35 mouse cellular contexts compared by ENCODE assay signal in genomic region chr10:118178735-118179151, GRCm38 (mm10). TPM values are rescaled to one million over a fixed set of nuclear protein-coding genes. Genes with fewer than 3 reads are reported as not detected.
DNase-seq lines count a peak whose midpoint lies in the region; ATAC-seq and TF ChIP-seq lines count a peak whose summit lies in the region.
"Had no signal": no experiment of that assay in that cellular context is flagged by ENCODE, and none has a peak within 500 bp of the region (broad histone marks: within the 10 kb centered on the region; RNA-seq: fewer than 3 reads in every experiment).

No protein-coding gene starts in this region.

- in situ Hi-C loops in CH12.LX (cut with MboI; ENCODE audit: low pct_ligation_motif_present, low pct_unique_long_range_greater_than_20kb, low sequenced_read_pairs) = no loop called here

- no peak for TF ChIP-seq RAD21 in CH12.LX (IDR thresholded peaks at IDR 0.05; ENCODE audit: low read depth, low read length)

- dilution Hi-C loops in CH12.LX (cut with MboI; ENCODE audit: extremely low pct_ligation_motif_present, extremely low pct_unique_long_range_greater_than_20kb, low sequenced_read_pairs) = no loop called here

- TF ChIP-seq EP300 in CH12.LX (IDR thresholded peaks at IDR 0.05; ENCODE audit: low read length) = no peak

- H3K27ac ChIP-seq in CH12.LX (ENCODE audit: insufficient read depth, low read depth) = no peak overlapping the region
- H3K27ac ChIP-seq: embryonic facial prominence, embryonic 12.5 days; heart, adult 2 months; heart, embryonic 13.5 days; limb, embryonic 12.5 days; midbrain, embryonic 10.5 days; neural tube, embryonic 12.5 days had no signal

- no peak overlapping the region for H3ac ChIP-seq in myocyte (ENCODE audit: control insufficient read depth, insufficient read length)

- intact Hi-C loops in left cerebral cortex, postnatal 25 days (cut with DNase I) = no loop called here

- no peaks in the 10 kb centered on the region for H3K79me2 ChIP-seq in CH12.LX (replicated peaks; ENCODE audit: control insufficient read depth, extremely low read depth, insufficient read depth, poor library complexity, severe bottlenecking)
- no peaks in the 10 kb centered on the region for H3K79me2 ChIP-seq in myocyte (ENCODE audit: control insufficient read depth, insufficient read depth)

- ATAC-seq in granulocyte monocyte progenitor cell, adult 5-6 weeks (replicated peaks; ENCODE audit: poor library complexity, severe bottlenecking) = peak; percentile 97
- ATAC-seq: activated CD4-positive, CD25-positive, alpha-beta regulatory T cell, adult 4 months; forebrain, embryonic 14.5 days; hindbrain, embryonic 16.5 days; midbrain, embryonic 16.5 days had no signal

- H3K36me3 ChIP-seq in CH12.LX (replicated peaks in 1 of 2; ENCODE audit: control insufficient read depth in 1 of 2, insufficient read depth in 1 of 2, low read length in 1 of 2) = no peaks in the 10 kb centered on the region
- H3K36me3 ChIP-seq in myocyte (ENCODE audit: control insufficient read depth, insufficient read depth) = no peaks in the 10 kb centered on the region
- H3K36me3 ChIP-seq: embryonic facial prominence, embryonic 12.5 days; heart, embryonic 13.5 days; limb, embryonic 12.5 days; midbrain, embryonic 10.5 days; neural tube, embryonic 12.5 days had no signal

- TF ChIP-seq CTCF in CH12.LX (conservative IDR thresholded peaks at IDR 0.05 in 1 of 2, IDR thresholded peaks at IDR 0.05 in 1 of 2; ENCODE audit: low read depth in 2 of 2, low read length in 2 of 2) = no peak

- no peaks in the 10 kb centered on the region for H3K9me3 ChIP-seq in CH12.LX (replicated peaks; ENCODE audit: low read length)
- H3K9me3 ChIP-seq: embryonic facial prominence, embryonic 12.5 days; heart, embryonic 13.5 days; limb, embryonic 12.5 days; midbrain, embryonic 10.5 days; neural tube, embryonic 12.5 days had no signal

- H3K9ac ChIP-seq in CH12.LX (ENCODE audit: insufficient read depth, low read depth) = no peak overlapping the region
- H3K9ac ChIP-seq: embryonic facial prominence, embryonic 12.5 days; heart, embryonic 13.5 days; limb, embryonic 12.5 days; neural tube, embryonic 12.5 days had no signal

- TF ChIP-seq POLR2A in CH12.LX (IDR thresholded peaks at IDR 0.05; ENCODE audit: low read depth, low read length) = no peak
- no peak for TF ChIP-seq POLR2A in myocyte (IDR thresholded peaks at IDR 0.05; ENCODE audit: insufficient read length, low read depth)

- peak; percentile 87 for DNase-seq in 416B (ENCODE audit: low read depth)
- peak; percentile 21 for DNase-seq in CH12.LX (ENCODE audit: extremely low read depth)
- DNase-seq in ovary, adult 18-20 months (ENCODE audit: low spot score) = no peak
- DNase-seq in left cerebral cortex, postnatal 25 days (ENCODE audit: low spot score in 2 of 2) = no peak
- DNase-seq: adrenal gland, adult 2 months; cerebellum, adult 9-10 months; cerebellum, postnatal 36 days; embryo, embryonic 11 days; gastrocnemius, postnatal 14 days; heart, adult 2 months; heart, postnatal 10 days; kidney, adult 2 months; kidney, postnatal 4 days; lung, postnatal 36 days; right cerebral cortex, postnatal 4 days had no signal

- H3K27me3 ChIP-seq in CH12.LX (replicated peaks) (no peaks in the 10 kb centered on the region), myocyte (ENCODE audit: control insufficient read depth, insufficient read depth, insufficient read length) (no peaks in the 10 kb centered on the region)
- H3K27me3 ChIP-seq: embryonic facial prominence, embryonic 12.5 days; heart, embryonic 13.5 days; limb, embryonic 12.5 days; neural tube, embryonic 12.5 days had no signal

- no peaks in the 10 kb centered on the region for H3K4me1 ChIP-seq in CH12.LX (ENCODE audit: control insufficient read depth in 1 of 2, insufficient read depth in 2 of 2)
- H3K4me1 ChIP-seq: embryonic facial prominence, embryonic 12.5 days; heart, embryonic 13.5 days; limb, embryonic 12.5 days; midbrain, embryonic 10.5 days; neural tube, embryonic 12.5 days had no signal

- peak overlapping the region; percentile 34; the same call in 1 of the 2 replicates for H3K4me2 ChIP-seq in CH12.LX (ENCODE audit: insufficient read depth, low read depth, poor library complexity, severe bottlenecking)
- peak overlapping the region; percentile 31 for H3K4me2 ChIP-seq in myocyte (ENCODE audit: low read depth)
- H3K4me2 ChIP-seq: embryonic facial prominence, embryonic 12.5 days; heart, embryonic 13.5 days; limb, embryonic 12.5 days; neural tube, embryonic 12.5 days had no signal

- H3K4me3 ChIP-seq in CH12.LX (replicated peaks in 1 of 3; ENCODE audit: low read depth in 2 of 3, low read length in 2 of 3, poor library complexity in 1 of 3) (no peak overlapping the region), myocyte (no peak overlapping the region)
- H3K4me3 ChIP-seq: embryonic facial prominence, embryonic 12.5 days; heart, adult 2 months; heart, embryonic 13.5 days; limb, embryonic 12.5 days; midbrain, embryonic 10.5 days; neural tube, embryonic 12.5 days had no signal

TF ChIP-seq in CH12.LX, 34 proteins besides CTCF, POLR2A, EP300 and RAD21:
- TF ChIP-seq BHLHE40 (IDR thresholded peaks at IDR 0.05; ENCODE audit: low read depth, low read length) (0 out of 2 replicates have a peak, but pooled peaks have one; percentile 27), USF1 (IDR thresholded peaks at IDR 0.05; ENCODE audit: low read depth, low read length) (no peak), IRF4 (IDR thresholded peaks at IDR 0.05; ENCODE audit: low read depth, low read length) (0 out of 2 replicates have a peak, but pooled peaks have one; percentile 7), ZC3H11A (IDR thresholded peaks at IDR 0.05; ENCODE audit: low read depth, low read length) (no peak)

TF ChIP-seq in myocyte, 11 proteins besides CTCF, POLR2A, EP300 and RAD21:
- TF ChIP-seq TCF3 (IDR thresholded peaks at IDR 0.05; ENCODE audit: insufficient read length, low read depth) (no peak), MYOD1 (IDR thresholded peaks at IDR 0.05; ENCODE audit: control insufficient read depth in 1 of 3, insufficient read length in 2 of 3, low read depth in 2 of 3) (peak in 1 of 3 experiments; percentile 7)
TF ChIP-seq in myocyte: peak in this region for 1.

RNA-seq across cellular contexts. Expression of gene Il22, which starts 26.0 kb away (rescaled TPM):
- total RNA-seq in CH12.LX (2012; rRNA removed) = not detected in 2 replicates
- total RNA-seq in CH12.LX (2014; rRNA removed) = not detected in 2 replicates
- not detected in 2 replicates for polyA plus RNA-seq in CH12.LX (2012; ENCODE audit: insufficient read length, low read depth)
- not detected in 2 replicates for total RNA-seq in granulocyte monocyte progenitor cell, adult 5-6 weeks (2014; fragmentation: Nextera tagmentation)
- total RNA-seq in granulocyte monocyte progenitor cell, adult 5-6 weeks (2017) = not detected in 2 replicates
- not detected for polyA plus RNA-seq in myocyte (2012; fragmentation: generic; extraction: Trizol)
- total RNA-seq in left cerebral cortex, postnatal 25 days (2021) = not detected
- total RNA-seq: adrenal gland, adult 2 months; adrenal gland, postnatal 4 days; gastrocnemius, postnatal 14 days; heart, adult 2 months; heart, postnatal 10 days; left cerebral cortex, postnatal 10 days; liver, adult 2 months had no signal
- polyA plus RNA-seq: activated CD4-positive, CD25-positive, alpha-beta regulatory T cell, adult 4 months; adrenal gland, adult 2 months; embryonic facial prominence, embryonic 12.5 days; forebrain, embryonic 14.5 days; heart, adult 2 months; heart, embryonic 13.5 days; hindbrain, embryonic 11.5 days; intestine, embryonic 14.5 days; kidney, adult 2 months; kidney, embryonic 16.5 days; limb, embryonic 12.5 days; liver, adult 2 months; liver, embryonic 16.5 days; lung, embryonic 16.5 days; neural tube, embryonic 12.5 days; spleen, adult 2 months had no signal

RNA-seq across cellular contexts. Expression of gene Mdm1, which starts 37.1 kb away (rescaled TPM):
- total RNA-seq in CH12.LX (2012; rRNA removed) = 6.8 and 7.7 TPM in 2 replicates
- 10.4 and 12.6 TPM in 2 replicates for total RNA-seq in CH12.LX (2014; rRNA removed)
- polyA plus RNA-seq in CH12.LX (2012; ENCODE audit: insufficient read length, low read depth) = 9.7 and 10.8 TPM in 2 replicates
- total RNA-seq in granulocyte monocyte progenitor cell, adult 5-6 weeks (2014; fragmentation: Nextera tagmentation) = 11.8 and 13.8 TPM in 2 replicates
- total RNA-seq in granulocyte monocyte progenitor cell, adult 5-6 weeks (2017) = 33.8 and 47.5 TPM in 2 replicates
- 3.4 TPM for polyA plus RNA-seq in myocyte (2012; fragmentation: generic; extraction: Trizol)
- 1 to 10 TPM; 5.3 to 5.8 TPM for total RNA-seq in left cerebral cortex, postnatal 25 days (2021)

Comparison
In these comparisons a context has a peak if more than half of its experiments do, and no peak if none do; other contexts are left out.
1. DNase-seq: peak in 416B (single experiment) and CH12.LX (single experiment); none in ovary, adult 18-20 months (single experiment) and left cerebral cortex, postnatal 25 days (0 of 2).